Mouse (Mus musculus) MEL (cell line): Measurements from ENCODE around the gene Tcf7l2. TPM values are rescaled to one million over a fixed set of nuclear protein-coding genes. Genes with fewer than 3 reads are reported as not detected.

Experiments
- DNase-seq: peaks from one replicate; pipeline ENCODE4 v3.0.0; 2011; ENCODE audit warnings: low read depth, low spot score
- H3K27ac ChIP-seq: 2 replicates; pipeline ENCODE4 v1.5.1; 2012; ENCODE audit warnings: low read depth, mild to moderate bottlenecking, control low read depth, low read length, moderate library complexity; ENCODE audit not compliant: control insufficient read depth
- H3K27me3 ChIP-seq, 2 experiments: fragments of 150-350 bp in 1 of 2; sonication (generic) in 1 of 2; 2 replicates each; pipeline ENCODE4 v1.6.1; 2012; ENCODE audit warnings: low read length in 2 of 2, mild to moderate bottlenecking in 2 of 2, improper control_type of control experiment in 1 of 2, moderate library complexity in 1 of 2; ENCODE audit not compliant: insufficient read depth in 2 of 2, control insufficient read depth in 1 of 2
- H3K36me3 ChIP-seq, 2 experiments: 2 replicates each; pipeline ENCODE4 v1.6.1; 2012 to 2014; ENCODE audit warnings: low read length in 2 of 2, improper control_type of control experiment in 1 of 2, inconsistent platforms in 1 of 2, mild to moderate bottlenecking in 1 of 2; ENCODE audit not compliant: insufficient read depth in 2 of 2, control insufficient read depth in 1 of 2
- H3K4me1 ChIP-seq, 2 experiments: fragments of 150-350 bp in 1 of 2; sonication (generic) in 1 of 2; 2 replicates each; pipeline ENCODE4 v1.6.1; 2012; ENCODE audit warnings: low read length in 2 of 2, improper control_type of control experiment in 1 of 2, mild to moderate bottlenecking in 1 of 2; ENCODE audit not compliant: insufficient read depth in 2 of 2, control insufficient read depth in 1 of 2
- H3K4me3 ChIP-seq, 2 experiments: fragments of 150-350 bp in 1 of 2; sonication (generic) in 1 of 2; 2 replicates each; pipeline ENCODE4 v1.5.1; 2012; ENCODE audit warnings: low read depth in 2 of 2, low read length in 2 of 2, mild to moderate bottlenecking in 2 of 2, moderate library complexity in 2 of 2, control low read depth in 1 of 2, improper control_type of control experiment in 1 of 2; ENCODE audit not compliant: control insufficient read depth in 1 of 2, insufficient read depth in 1 of 2
- H3K79me2 ChIP-seq: 2 replicates; pipeline ENCODE4 v1.6.1; 2012; ENCODE audit warnings: mild to moderate bottlenecking, low read length, moderate library complexity; ENCODE audit not compliant: control insufficient read depth, poor library complexity, insufficient read depth
- H3K9ac ChIP-seq: 2 replicates; pipeline ENCODE4 v1.6.1; 2012; ENCODE audit warnings: low read depth, mild to moderate bottlenecking, control low read depth, low read length, moderate library complexity; ENCODE audit not compliant: control insufficient read depth, poor library complexity, severe bottlenecking
- H3K9me3 ChIP-seq: fragments of 150-350 bp; sonication (generic); replicated peaks from 2 replicates; pipeline ENCODE4 v1.6.1; 2012; ENCODE audit warnings: mild to moderate bottlenecking, low read length, improper control_type of control experiment, moderate library complexity; ENCODE audit not compliant: insufficient read depth
- E2F4 ChIP-seq: IDR thresholded peaks from 2 replicates; pipeline ENCODE4 v1.6.1; 2011; ENCODE audit warnings: low read depth, low read length, improper control_type of control experiment, borderline replicate concordance
- ELF1 ChIP-seq: IDR thresholded peaks from 2 replicates; pipeline ENCODE4 v1.6.1; 2014; ENCODE audit warnings: low read depth, mild to moderate bottlenecking, inconsistent platforms, low read length, improper control_type of control experiment, moderate library complexity
- ETS1 ChIP-seq: IDR thresholded peaks from 2 replicates; pipeline ENCODE4 v1.6.1; 2012; ENCODE audit warnings: low read depth, mild to moderate bottlenecking, inconsistent platforms, low read length, improper control_type of control experiment, moderate library complexity
- GABPA ChIP-seq: IDR thresholded peaks from 2 replicates; pipeline ENCODE4 v1.6.1; 2012; ENCODE audit warnings: low read depth, mild to moderate bottlenecking, inconsistent platforms, low read length, improper control_type of control experiment, moderate library complexity
- GATA1 ChIP-seq: IDR thresholded peaks from 2 replicates; pipeline ENCODE4 v1.6.1; 2011; ENCODE audit warnings: low read depth, low read length, improper control_type of control experiment
- JUND ChIP-seq: IDR thresholded peaks from 2 replicates; pipeline ENCODE4 v1.6.1; 2011; ENCODE audit warnings: low read depth, mild to moderate bottlenecking, improper control_type of control experiment, low read length
- MAFK ChIP-seq: IDR thresholded peaks from 2 replicates; pipeline ENCODE4 v1.6.1; 2011; ENCODE audit warnings: low read depth, mild to moderate bottlenecking, low read length, improper control_type of control experiment, borderline replicate concordance
- MXI1 ChIP-seq: IDR thresholded peaks from 2 replicates; pipeline ENCODE4 v1.6.1; 2011; ENCODE audit warnings: mild to moderate bottlenecking, low read depth, low read length, improper control_type of control experiment
- MYB ChIP-seq: IDR thresholded peaks from 2 replicates; pipeline ENCODE4 v1.6.1; 2011; ENCODE audit warnings: mild to moderate bottlenecking, low read depth, low read length, improper control_type of control experiment
- MYC ChIP-seq: IDR thresholded peaks from 2 replicates; pipeline ENCODE4 v1.6.1; 2011; ENCODE audit warnings: low read depth, mild to moderate bottlenecking, low read length, improper control_type of control experiment, moderate library complexity
- POLR2A ChIP-seq, 2 experiments: IDR thresholded peaks; 2 replicates each; pipeline ENCODE4 v1.6.1; 2011 to 2012; ENCODE audit warnings: low read length in 2 of 2, mild to moderate bottlenecking in 2 of 2, control low read depth in 1 of 2, improper control_type of control experiment in 1 of 2, low read depth in 1 of 2, moderate library complexity in 1 of 2; ENCODE audit not compliant: control insufficient read depth in 1 of 2, insufficient read depth in 1 of 2, poor library complexity in 1 of 2
- POLR2AphosphoS5 ChIP-seq: IDR thresholded peaks from 2 replicates; pipeline ENCODE4 v1.6.1; 2012; ENCODE audit warnings: low read depth, borderline replicate concordance, mild to moderate bottlenecking, inconsistent platforms, low read length, moderate library complexity, mixed read lengths
- SMC3 ChIP-seq: IDR thresholded peaks from 2 replicates; pipeline ENCODE4 v1.6.1; 2011; ENCODE audit warnings: low read depth, low read length, improper control_type of control experiment
- TAL1 ChIP-seq: IDR thresholded peaks from 2 replicates; pipeline ENCODE4 v1.6.1; 2012; ENCODE audit warnings: mild to moderate bottlenecking, inconsistent platforms, low read length, moderate library complexity, mixed read lengths
- TCF12 ChIP-seq: IDR thresholded peaks from 2 replicates; pipeline ENCODE4 v1.6.1; 2014; ENCODE audit warnings: low read depth, mild to moderate bottlenecking, inconsistent platforms, low read length, improper control_type of control experiment, moderate library complexity
- UBTF ChIP-seq: IDR thresholded peaks from 2 replicates; pipeline ENCODE4 v1.6.1; 2012; ENCODE audit warnings: low read depth, mild to moderate bottlenecking, inconsistent platforms, low read length, improper control_type of control experiment, moderate library complexity, borderline replicate concordance; ENCODE audit not compliant: insufficient read depth
- ZMIZ1 ChIP-seq: IDR thresholded peaks from 2 replicates; pipeline ENCODE4 v1.6.1; 2012; ENCODE audit warnings: low read depth, mild to moderate bottlenecking, inconsistent platforms, low read length, improper control_type of control experiment, moderate library complexity
- polyA plus RNA-seq, 2 experiments: library from polyadenylated mRNA; stranded (reverse) in 1 of 2; unstranded in 1 of 2; fragments of >175 nt in 1 of 2; fragments of >200 nt in 1 of 2; gene quantifications; 2 replicates each; pipeline versions ENCODE4 v1.2.1 to v1.2.4; 2012; ENCODE audit warnings: low replicate concordance in 2 of 2, low read depth in 1 of 2; ENCODE audit not compliant: insufficient read length in 2 of 2, insufficient read depth in 1 of 2, missing spikeins in 1 of 2
- total RNA-seq: library from RNA; depleted of rRNA; stranded (reverse); fragments of 300-350 nt; gene quantifications from 2 replicates; pipeline ENCODE4 v1.2.3, GENCODE M21; 2012

Gene Tcf7l2
- total and polyA plus RNA-seq, 3 experiments, result 0.65 to 12.8 TPM; not detected in 1

DNA sequence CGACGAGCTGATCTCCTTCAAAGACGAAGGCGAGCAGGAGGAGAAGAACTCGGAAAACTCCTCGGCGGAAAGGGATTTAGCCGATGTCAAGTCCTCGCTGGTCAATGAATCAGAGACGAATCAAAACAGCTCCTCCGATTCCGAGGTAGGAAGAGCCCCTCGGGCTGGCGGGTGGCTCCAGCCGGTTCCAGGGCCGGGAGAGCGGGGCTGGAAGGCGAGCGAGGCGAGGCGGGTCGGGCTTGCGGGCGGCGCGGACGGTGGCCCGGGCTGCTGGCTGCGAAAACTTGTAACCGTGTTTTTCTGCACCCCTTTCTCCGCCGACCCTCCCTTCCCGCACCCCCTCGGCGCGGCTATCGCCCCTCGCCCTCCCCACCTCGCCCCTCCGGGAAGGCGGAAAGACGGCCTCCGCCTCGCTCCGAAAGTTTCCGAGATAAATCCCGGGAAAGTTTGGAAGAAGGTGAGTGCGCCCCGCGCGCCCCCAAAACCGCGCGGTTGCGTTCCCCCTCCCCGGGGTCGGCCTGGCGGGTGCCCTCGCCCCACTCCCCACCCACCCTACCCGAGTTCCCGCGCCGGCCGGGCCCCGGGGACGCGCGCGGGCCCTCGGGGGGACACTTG lies 873 bp downstream of the Tcf7l2 start:
- peaks cover 5 to 6% of the 10 kb centered on the region in 2 experiments for H3K27me3 ChIP-seq
- no peak overlapping the region for H3K4me3 ChIP-seq
- no peaks in the 10 kb centered on the region for H3K36me3 ChIP-seq
- DNase-seq, result no peak
- H3K27ac ChIP-seq, result no peak overlapping the region
- no peaks in the 10 kb centered on the region for H3K79me2 ChIP-seq
- H3K4me1 ChIP-seq, result no peaks in the 10 kb centered on the region; a peak in 1 of 4 replicates
- TF ChIP-seq GATA1 (no peak), POLR2A (IDR thresholded peaks at IDR 0.05; ENCODE audit: control insufficient read depth in 1 of 2, insufficient read depth in 1 of 2, low read depth in 1 of 2, low read length in 2 of 2, poor library complexity in 1 of 2) (0 out of 4 replicates have a peak, but pooled peaks of 1 of the 2 experiments have one; percentile 15)
- H3K9me3 ChIP-seq, result no peaks in the 10 kb centered on the region
- H3K9ac ChIP-seq, result no peak overlapping the region

DNA sequence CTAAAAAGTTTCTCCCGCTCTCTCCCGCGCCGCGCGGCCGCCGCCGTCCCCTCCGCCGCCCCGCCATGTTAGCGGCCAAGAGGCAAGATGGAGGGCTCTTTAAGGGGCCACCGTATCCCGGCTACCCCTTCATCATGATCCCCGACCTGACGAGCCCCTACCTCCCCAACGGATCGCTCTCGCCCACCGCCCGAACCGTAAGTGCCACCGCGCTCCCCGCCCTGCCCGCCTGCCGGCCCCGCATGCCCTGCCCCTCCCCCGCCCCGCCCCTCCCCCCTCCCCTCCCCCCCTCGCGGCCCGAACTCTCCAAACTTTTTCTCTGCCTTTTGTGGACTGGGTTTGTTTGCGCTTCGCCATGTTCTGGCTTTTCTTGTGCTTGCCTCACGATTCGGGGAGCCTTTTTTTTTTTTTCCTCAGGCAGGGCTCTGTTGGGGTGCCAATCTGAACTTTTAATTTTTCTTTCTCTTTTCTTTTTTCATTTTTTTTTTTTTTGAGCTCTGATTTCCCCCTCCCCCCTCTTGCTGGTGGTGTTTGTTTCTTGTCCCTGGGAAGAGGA lies 1.5 kb downstream of the Tcf7l2 start:
- no peak overlapping the region for H3K27ac ChIP-seq
- H3K27me3 ChIP-seq, result peaks cover 5 to 6% of the 10 kb centered on the region in 2 experiments
- H3K9ac ChIP-seq, result no peak overlapping the region

DNA sequence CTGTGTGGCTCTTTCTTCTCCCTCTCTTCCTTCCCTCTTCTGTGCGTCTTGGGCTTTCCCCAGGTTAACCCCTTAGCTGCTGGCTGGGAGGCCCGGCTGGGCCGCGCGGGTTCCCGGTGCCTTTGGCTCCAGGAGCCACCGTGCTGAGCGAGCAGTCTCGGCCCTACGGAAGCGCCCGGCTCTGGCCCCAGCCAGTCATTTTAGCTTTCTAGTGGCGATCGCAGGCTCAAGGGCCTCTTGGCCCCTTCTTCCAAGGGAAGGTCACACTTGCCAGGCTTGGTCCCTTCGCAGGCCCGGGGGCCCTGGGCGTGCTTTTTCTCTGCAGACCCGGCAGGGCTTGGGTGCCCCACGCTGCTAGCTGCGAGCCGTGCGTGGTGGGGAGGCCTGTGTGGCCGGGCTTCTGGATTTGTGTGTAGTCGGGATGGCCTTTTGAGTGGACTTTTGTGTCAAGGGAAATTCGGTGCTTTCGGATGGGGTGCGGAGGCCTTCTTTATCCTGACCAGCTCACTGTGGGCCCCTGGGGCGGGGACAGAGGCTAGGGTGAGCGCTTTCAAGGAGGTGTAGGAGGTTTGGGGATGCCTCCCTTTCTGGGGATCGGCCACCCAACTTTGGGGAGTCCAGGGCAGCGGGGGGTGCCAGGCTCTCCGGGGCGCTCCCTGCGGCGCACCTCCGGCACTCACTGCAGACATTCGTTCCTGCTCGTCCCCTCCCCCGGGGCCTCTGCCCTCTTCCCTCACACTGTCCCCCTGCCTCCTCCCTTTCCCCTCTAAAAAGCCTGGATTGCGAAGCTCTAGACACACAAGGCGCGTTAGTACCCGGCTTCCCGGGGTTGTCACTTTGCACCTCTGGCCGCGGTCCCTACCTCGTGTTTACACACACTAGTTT lies 2.2 kb downstream of the Tcf7l2 start:
- Histone ChIP-seq H3K9me3 (no peaks in the 10 kb centered on the region), H3K27me3 (peaks cover 6 to 8% of the 10 kb centered on the region in 2 experiments), H3K4me1 (no peaks in the 10 kb centered on the region), H3K9ac (no peak overlapping the region), H3K36me3 (no peaks in the 10 kb centered on the region), H3K27ac (no peak overlapping the region), H3K79me2 (no peaks in the 10 kb centered on the region), H3K4me3 (no peak overlapping the region)
- no peak for DNase-seq
- TF ChIP-seq ELF1 (no peak), JUND (no peak), ZMIZ1 (no peak), UBTF (no peak), E2F4 (no peak), GABPA (no peak), TAL1 (no peak), ETS1 (no peak), SMC3 (no peak), MYB (no peak), MAFK (no peak), TCF12 (no peak), POLR2AphosphoS5 (no peak), MXI1 (no peak), MYC (no peak)

More for the DNA sequence above, 1.5 kb downstream of the Tcf7l2 start:
- no peak for DNase-seq
- H3K79me2 ChIP-seq, result no peaks in the 10 kb centered on the region
- no peaks in the 10 kb centered on the region for H3K9me3 ChIP-seq
- H3K4me1 ChIP-seq, result no peaks in the 10 kb centered on the region; a peak in 1 of 4 replicates
- no peak for TF ChIP-seq E2F4
- H3K4me3 ChIP-seq, result no peak overlapping the region
- H3K36me3 ChIP-seq, result no peaks in the 10 kb centered on the region
